Mouse (Mus musculus): ENCODE data around the gene Ggt1.
"Not testable (repeated sequence)": the region's sequence is repeated elsewhere in the genome, so short reads cannot be mapped to it uniquely, and the experiment has no call there.

GRCm38 (mm10) chr10:75566765-75567164 is 5.4 kb downstream of the Ggt1 start:
- TF ChIP-seq CTCF (IDR thresholded peaks at IDR 0.05; ENCODE audit: low read depth, low read length); POLR2A (IDR thresholded peaks at IDR 0.05; ENCODE audit: extremely low read depth, insufficient read depth, low read length): not testable (repeated sequence)
